Mouse (Mus musculus) MEL (cell line): ENCODE data around the gene Bzw2. TPM values are rescaled to one million over a fixed set of nuclear protein-coding genes. Genes with fewer than 3 reads are reported as not detected.
A peak's percentile ranks its signal among the peaks of the same experiment; 100 is the strongest.

Experiments used
- DNase-seq: peaks from one replicate; pipeline ENCODE4 v3.0.0; 2011; ENCODE audit warnings: low read depth, low spot score
- H3K27ac ChIP-seq: 2 replicates; pipeline ENCODE4 v1.5.1; 2012; ENCODE audit warnings: low read depth, mild to moderate bottlenecking, control low read depth, low read length, moderate library complexity; ENCODE audit not compliant: control insufficient read depth
- H3K27me3 ChIP-seq, 2 experiments: fragments of 150-350 bp in 1 of 2; sonication (generic) in 1 of 2; 2 replicates each; pipeline ENCODE4 v1.6.1; 2012; ENCODE audit warnings: low read length in 2 of 2, mild to moderate bottlenecking in 2 of 2, improper control_type of control experiment in 1 of 2, moderate library complexity in 1 of 2; ENCODE audit not compliant: insufficient read depth in 2 of 2, control insufficient read depth in 1 of 2
- H3K36me3 ChIP-seq, 2 experiments: 2 replicates each; pipeline ENCODE4 v1.6.1; 2012 to 2014; ENCODE audit warnings: low read length in 2 of 2, improper control_type of control experiment in 1 of 2, inconsistent platforms in 1 of 2, mild to moderate bottlenecking in 1 of 2; ENCODE audit not compliant: insufficient read depth in 2 of 2, control insufficient read depth in 1 of 2
- H3K4me1 ChIP-seq, 2 experiments: fragments of 150-350 bp in 1 of 2; sonication (generic) in 1 of 2; 2 replicates each; pipeline ENCODE4 v1.6.1; 2012; ENCODE audit warnings: low read length in 2 of 2, improper control_type of control experiment in 1 of 2, mild to moderate bottlenecking in 1 of 2; ENCODE audit not compliant: insufficient read depth in 2 of 2, control insufficient read depth in 1 of 2
- H3K4me3 ChIP-seq, 2 experiments: fragments of 150-350 bp in 1 of 2; sonication (generic) in 1 of 2; 2 replicates each; pipeline ENCODE4 v1.5.1; 2012; ENCODE audit warnings: low read depth in 2 of 2, low read length in 2 of 2, mild to moderate bottlenecking in 2 of 2, moderate library complexity in 2 of 2, control low read depth in 1 of 2, improper control_type of control experiment in 1 of 2; ENCODE audit not compliant: control insufficient read depth in 1 of 2, insufficient read depth in 1 of 2
- H3K79me2 ChIP-seq: 2 replicates; pipeline ENCODE4 v1.6.1; 2012; ENCODE audit warnings: mild to moderate bottlenecking, low read length, moderate library complexity; ENCODE audit not compliant: control insufficient read depth, poor library complexity, insufficient read depth
- H3K9ac ChIP-seq: 2 replicates; pipeline ENCODE4 v1.6.1; 2012; ENCODE audit warnings: low read depth, mild to moderate bottlenecking, control low read depth, low read length, moderate library complexity; ENCODE audit not compliant: control insufficient read depth, poor library complexity, severe bottlenecking
- H3K9me3 ChIP-seq: fragments of 150-350 bp; sonication (generic); replicated peaks from 2 replicates; pipeline ENCODE4 v1.6.1; 2012; ENCODE audit warnings: mild to moderate bottlenecking, low read length, improper control_type of control experiment, moderate library complexity; ENCODE audit not compliant: insufficient read depth
- BHLHE40 ChIP-seq: IDR thresholded peaks from 2 replicates; pipeline ENCODE4 v1.6.1; 2012; ENCODE audit warnings: low read depth, mild to moderate bottlenecking, inconsistent platforms, low read length, improper control_type of control experiment, borderline replicate concordance
- CHD1 ChIP-seq: IDR thresholded peaks from 2 replicates; pipeline ENCODE4 v1.6.1; 2012; ENCODE audit warnings: low read depth, mild to moderate bottlenecking, inconsistent platforms, low read length, improper control_type of control experiment
- CHD2 ChIP-seq: IDR thresholded peaks from 2 replicates; pipeline ENCODE4 v1.6.1; 2011; ENCODE audit warnings: low read length, improper control_type of control experiment
- CTCF ChIP-seq, 3 experiments: IDR thresholded peaks in 2 of 3; conservative IDR thresholded peaks in 1 of 3; 2 replicates each; pipeline ENCODE4 v1.5.1; 2011 to 2012; ENCODE audit warnings: low read length in 3 of 3, low read depth in 2 of 3, mild to moderate bottlenecking in 2 of 3, improper control_type of control experiment in 1 of 3, inconsistent platforms in 1 of 3, mixed read lengths in 1 of 3, moderate library complexity in 1 of 3; ENCODE audit not compliant: control insufficient read depth in 1 of 3, insufficient read depth in 1 of 3, poor library complexity in 1 of 3, severe bottlenecking in 1 of 3
- E2F4 ChIP-seq: IDR thresholded peaks from 2 replicates; pipeline ENCODE4 v1.6.1; 2011; ENCODE audit warnings: low read depth, low read length, improper control_type of control experiment, borderline replicate concordance
- ELF1 ChIP-seq: IDR thresholded peaks from 2 replicates; pipeline ENCODE4 v1.6.1; 2014; ENCODE audit warnings: low read depth, mild to moderate bottlenecking, inconsistent platforms, low read length, improper control_type of control experiment, moderate library complexity
- EP300 ChIP-seq, 2 experiments: IDR thresholded peaks; 2 replicates each; pipeline ENCODE4 v1.6.1; 2011; ENCODE audit warnings: improper control_type of control experiment in 2 of 2, low read length in 2 of 2, low read depth in 1 of 2, mild to moderate bottlenecking in 1 of 2
- ETS1 ChIP-seq: IDR thresholded peaks from 2 replicates; pipeline ENCODE4 v1.6.1; 2012; ENCODE audit warnings: low read depth, mild to moderate bottlenecking, inconsistent platforms, low read length, improper control_type of control experiment, moderate library complexity
- GATA1 ChIP-seq: IDR thresholded peaks from 2 replicates; pipeline ENCODE4 v1.6.1; 2011; ENCODE audit warnings: low read depth, low read length, improper control_type of control experiment
- HCFC1 ChIP-seq: IDR thresholded peaks from 2 replicates; pipeline ENCODE4 v1.6.1; 2012; ENCODE audit warnings: low read depth, mild to moderate bottlenecking, inconsistent platforms, low read length, improper control_type of control experiment, moderate library complexity
- JUND ChIP-seq: IDR thresholded peaks from 2 replicates; pipeline ENCODE4 v1.6.1; 2011; ENCODE audit warnings: low read depth, mild to moderate bottlenecking, improper control_type of control experiment, low read length
- KAT2A ChIP-seq: conservative IDR thresholded peaks from 2 replicates; pipeline ENCODE4 v1.6.1; 2012; ENCODE audit warnings: low read depth, low read length, improper control_type of control experiment, inconsistent platforms
- MAFK ChIP-seq: IDR thresholded peaks from 2 replicates; pipeline ENCODE4 v1.6.1; 2011; ENCODE audit warnings: low read depth, mild to moderate bottlenecking, low read length, improper control_type of control experiment, borderline replicate concordance
- MAX ChIP-seq: IDR thresholded peaks from 2 replicates; pipeline ENCODE4 v1.6.1; 2011; ENCODE audit warnings: low read length, improper control_type of control experiment
- MEF2A ChIP-seq: IDR thresholded peaks from 2 replicates; pipeline ENCODE4 v1.6.1; 2014; ENCODE audit warnings: low read depth, mild to moderate bottlenecking, inconsistent platforms, low read length, improper control_type of control experiment; ENCODE audit not compliant: poor library complexity, insufficient replicate concordance, severe bottlenecking; ENCODE audit errors: extremely low read depth
- MYB ChIP-seq: IDR thresholded peaks from 2 replicates; pipeline ENCODE4 v1.6.1; 2011; ENCODE audit warnings: mild to moderate bottlenecking, low read depth, low read length, improper control_type of control experiment
- POLR2A ChIP-seq, 2 experiments: IDR thresholded peaks; 2 replicates each; pipeline ENCODE4 v1.6.1; 2011 to 2012; ENCODE audit warnings: low read length in 2 of 2, mild to moderate bottlenecking in 2 of 2, control low read depth in 1 of 2, improper control_type of control experiment in 1 of 2, low read depth in 1 of 2, moderate library complexity in 1 of 2; ENCODE audit not compliant: control insufficient read depth in 1 of 2, insufficient read depth in 1 of 2, poor library complexity in 1 of 2
- POLR2AphosphoS2 ChIP-seq: IDR thresholded peaks from 2 replicates; pipeline ENCODE4 v1.6.1; 2011; ENCODE audit warnings: low read length, improper control_type of control experiment
- POLR2AphosphoS5 ChIP-seq: IDR thresholded peaks from 2 replicates; pipeline ENCODE4 v1.6.1; 2012; ENCODE audit warnings: low read depth, borderline replicate concordance, mild to moderate bottlenecking, inconsistent platforms, low read length, moderate library complexity, mixed read lengths
- RAD21 ChIP-seq: IDR thresholded peaks from 2 replicates; pipeline ENCODE4 v1.6.1; 2011; ENCODE audit warnings: mild to moderate bottlenecking, low read depth, low read length, improper control_type of control experiment
- RCOR1 ChIP-seq: IDR thresholded peaks from 2 replicates; pipeline ENCODE4 v1.6.1; 2012; ENCODE audit warnings: low read depth, mild to moderate bottlenecking, inconsistent platforms, low read length, improper control_type of control experiment
- SMC3 ChIP-seq: IDR thresholded peaks from 2 replicates; pipeline ENCODE4 v1.6.1; 2011; ENCODE audit warnings: low read depth, low read length, improper control_type of control experiment
- TAL1 ChIP-seq: IDR thresholded peaks from 2 replicates; pipeline ENCODE4 v1.6.1; 2012; ENCODE audit warnings: mild to moderate bottlenecking, inconsistent platforms, low read length, moderate library complexity, mixed read lengths
- TCF12 ChIP-seq: IDR thresholded peaks from 2 replicates; pipeline ENCODE4 v1.6.1; 2014; ENCODE audit warnings: low read depth, mild to moderate bottlenecking, inconsistent platforms, low read length, improper control_type of control experiment, moderate library complexity
- UBTF ChIP-seq: IDR thresholded peaks from 2 replicates; pipeline ENCODE4 v1.6.1; 2012; ENCODE audit warnings: low read depth, mild to moderate bottlenecking, inconsistent platforms, low read length, improper control_type of control experiment, moderate library complexity, borderline replicate concordance; ENCODE audit not compliant: insufficient read depth
- USF1 ChIP-seq: IDR thresholded peaks from 2 replicates; pipeline ENCODE4 v1.6.1; 2014; ENCODE audit warnings: low read depth, mild to moderate bottlenecking, inconsistent platforms, low read length, improper control_type of control experiment, moderate library complexity
- USF2 ChIP-seq, 2 experiments: IDR thresholded peaks; 2 replicates each; pipeline ENCODE4 v1.6.1; 2011 to 2012; ENCODE audit warnings: improper control_type of control experiment in 2 of 2, low read length in 2 of 2, borderline replicate concordance in 1 of 2, inconsistent platforms in 1 of 2, low read depth in 1 of 2, mild to moderate bottlenecking in 1 of 2; ENCODE audit not compliant: insufficient read depth in 1 of 2
- ZC3H11A ChIP-seq: IDR thresholded peaks from 2 replicates; pipeline ENCODE4 v1.6.1; 2012; ENCODE audit warnings: low read depth, mild to moderate bottlenecking, inconsistent platforms, low read length, improper control_type of control experiment
- ZMIZ1 ChIP-seq: IDR thresholded peaks from 2 replicates; pipeline ENCODE4 v1.6.1; 2012; ENCODE audit warnings: low read depth, mild to moderate bottlenecking, inconsistent platforms, low read length, improper control_type of control experiment, moderate library complexity
- ZNF384 ChIP-seq: IDR thresholded peaks from 2 replicates; pipeline ENCODE4 v1.6.1; 2012; ENCODE audit warnings: low read depth, mild to moderate bottlenecking, inconsistent platforms, low read length, improper control_type of control experiment
- polyA plus RNA-seq, 2 experiments: library from polyadenylated mRNA; stranded (reverse) in 1 of 2; unstranded in 1 of 2; fragments of >175 nt in 1 of 2; fragments of >200 nt in 1 of 2; gene quantifications; 2 replicates each; pipeline versions ENCODE4 v1.2.1 to v1.2.4; 2012; ENCODE audit warnings: low replicate concordance in 2 of 2, low read depth in 1 of 2; ENCODE audit not compliant: insufficient read length in 2 of 2, insufficient read depth in 1 of 2, missing spikeins in 1 of 2
- total RNA-seq: library from RNA; depleted of rRNA; stranded (reverse); fragments of 300-350 nt; gene quantifications from 2 replicates; pipeline ENCODE4 v1.2.3, GENCODE M21; 2012

The Bzw2 gene
- total and polyA plus RNA-seq, 3 experiments = 155 to 170 (median 157) TPM

DNA sequence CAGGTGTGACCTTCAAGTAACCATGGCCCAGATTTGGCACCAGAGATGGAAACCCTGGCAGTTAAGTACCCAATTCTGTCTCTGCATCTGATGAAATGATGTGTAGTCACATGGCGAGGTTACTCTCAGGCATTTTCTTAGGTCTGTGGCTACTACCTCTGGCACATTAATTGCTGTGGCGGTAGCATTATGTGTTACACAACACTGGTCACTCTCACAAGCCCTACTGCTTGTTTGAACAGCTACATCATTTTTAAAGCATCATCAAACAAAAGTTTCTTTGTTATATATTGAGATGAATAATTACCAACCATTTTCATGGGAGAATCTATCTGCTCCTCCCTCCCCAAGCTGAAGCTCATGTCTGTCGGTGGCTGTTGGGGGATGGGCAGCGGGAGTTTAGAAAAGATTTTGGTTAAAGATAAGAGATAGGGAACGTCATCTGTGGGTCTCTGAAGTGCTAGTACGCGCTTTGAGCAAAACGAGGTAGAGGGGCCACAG, 2.7 kb downstream of the Bzw2 start:
- Histone ChIP-seq H3K9ac (peak overlapping the region; percentile 94), H3K9me3 (no peaks in the 10 kb centered on the region), H3K27ac (no peak overlapping the region), H3K27me3 (no peaks in the 10 kb centered on the region), H3K79me2 (peaks cover 59% of the 10 kb centered on the region), H3K4me3 (peak overlapping the region; percentile 91 to 97), H3K4me1 (peaks cover 0 to 14% of the 10 kb centered on the region in 2 experiments), H3K36me3 (peaks cover 0 to 18% of the 10 kb centered on the region in 2 experiments; a peak in 2 of 4 replicates)
- peak; percentile 20 for DNase-seq
- TF ChIP-seq ZMIZ1 (no peak), CTCF (IDR thresholded peaks at IDR 0.05 in 2 of 3, conservative IDR thresholded peaks at IDR 0.05 in 1 of 3; ENCODE audit: control insufficient read depth in 1 of 3, insufficient read depth in 1 of 3, low read depth in 2 of 3, low read length in 3 of 3, poor library complexity in 1 of 3, severe bottlenecking in 1 of 3) (no peak), MYB (no peak), HCFC1 (no peak), USF1 (no peak), CHD1 (no peak), USF2 (IDR thresholded peaks at IDR 0.05; ENCODE audit: borderline replicate concordance in 1 of 2, insufficient read depth in 1 of 2, low read depth in 1 of 2, low read length in 2 of 2) (no peak), ELF1 (no peak), TCF12 (no peak), BHLHE40 (no peak), GATA1 (no peak), KAT2A (no peak), MAX (no peak), TAL1 (no peak), ETS1 (no peak), UBTF (no peak), EP300 (IDR thresholded peaks at IDR 0.05; ENCODE audit: low read depth in 1 of 2, low read length in 2 of 2) (no peak), MAFK (no peak)

DNA sequence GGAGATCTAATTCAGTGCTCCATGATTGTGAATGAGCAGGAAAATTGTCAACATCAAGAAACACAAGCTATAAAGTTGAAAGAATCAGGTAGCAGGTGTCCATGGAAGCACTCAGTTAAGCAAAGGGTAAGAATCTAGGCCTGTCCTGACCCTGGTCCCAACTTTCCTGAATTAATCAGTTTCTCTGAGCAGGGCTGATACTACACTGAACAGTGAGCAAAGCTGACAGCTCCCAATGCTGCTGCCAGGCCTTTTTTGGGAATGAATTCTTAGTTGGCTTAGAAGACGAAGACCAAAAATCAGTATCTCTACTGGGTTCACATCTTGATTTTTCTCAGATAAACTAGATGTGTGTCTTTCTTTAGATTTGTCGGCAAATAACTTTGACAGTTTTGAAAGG, 7.1 kb downstream of the Bzw2 start:
- TF ChIP-seq TCF12 (no peak), MYB (no peak), E2F4 (no peak), MEF2A (no peak), KAT2A (no peak), ZC3H11A (no peak), ETS1 (no peak), ELF1 (no peak), SMC3 (no peak), RCOR1 (no peak), JUND (no peak), CHD2 (no peak), POLR2AphosphoS5 (no peak), POLR2AphosphoS2 (no peak), ZNF384 (no peak), BHLHE40 (no peak), RAD21 (no peak), POLR2A (IDR thresholded peaks at IDR 0.05; ENCODE audit: control insufficient read depth in 1 of 2, insufficient read depth in 1 of 2, low read depth in 1 of 2, low read length in 2 of 2, poor library complexity in 1 of 2) (no peak)
- H3K9me3 ChIP-seq = no peaks in the 10 kb centered on the region
- peaks cover 0 to 17% of the 10 kb centered on the region in 2 experiments; a peak in 3 of 4 replicates for H3K36me3 ChIP-seq
- peaks cover 0 to 11% of the 10 kb centered on the region in 2 experiments for H3K4me1 ChIP-seq
- no peak for DNase-seq
- no peak overlapping the region for H3K27ac ChIP-seq
- no peak overlapping the region for H3K9ac ChIP-seq
- no peaks in the 10 kb centered on the region for H3K27me3 ChIP-seq
- no peak overlapping the region for H3K4me3 ChIP-seq
- peaks cover 65% of the 10 kb centered on the region for H3K79me2 ChIP-seq
